Mouse (Mus musculus): ENCODE results near the gene Errfi1.

Errfi1 gene

DNA sequence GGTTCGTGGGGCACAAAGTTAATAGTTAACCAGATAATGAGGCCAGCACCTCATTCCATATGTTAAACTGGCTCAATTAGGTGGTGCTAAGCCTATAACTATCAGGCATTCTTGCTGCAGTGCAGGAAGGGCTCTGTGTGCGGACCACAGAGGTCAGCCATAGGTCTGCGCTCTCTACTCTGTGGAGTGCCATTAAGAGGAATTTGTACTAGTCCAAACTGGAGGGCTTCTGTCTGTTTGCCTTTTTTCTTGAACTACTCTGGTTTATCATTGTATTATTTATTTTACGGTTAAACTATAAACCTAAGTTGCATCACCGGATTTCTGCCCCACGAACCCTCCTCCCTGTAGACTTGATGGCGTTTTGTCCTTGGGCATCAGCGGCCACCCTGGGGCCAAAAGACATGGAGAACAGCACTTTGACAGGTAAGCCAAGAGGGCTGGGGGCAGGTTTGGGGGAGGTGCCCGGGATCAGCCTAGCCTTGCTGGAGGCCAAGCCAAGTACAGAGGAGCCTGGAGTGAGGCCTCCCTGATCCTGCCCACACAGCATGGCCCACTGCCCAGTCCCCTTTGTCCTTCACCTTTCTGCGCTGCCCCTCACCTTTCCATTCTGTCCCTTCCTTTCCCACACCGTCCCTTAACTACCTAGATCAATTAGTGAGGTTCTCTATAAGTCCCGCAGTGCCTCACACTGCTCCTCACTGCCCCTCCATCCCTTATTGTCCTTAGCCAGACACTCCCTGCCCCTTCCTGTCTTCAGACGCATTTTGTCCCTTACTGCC is at the start of gene Errfi1:
TSS of gene Errfi1 (plus strand) at position 240 of the 782 bp plus-strand sequence.
- in situ Hi-C loops (cut with MboI, MseI) = no loop called here

DNA sequence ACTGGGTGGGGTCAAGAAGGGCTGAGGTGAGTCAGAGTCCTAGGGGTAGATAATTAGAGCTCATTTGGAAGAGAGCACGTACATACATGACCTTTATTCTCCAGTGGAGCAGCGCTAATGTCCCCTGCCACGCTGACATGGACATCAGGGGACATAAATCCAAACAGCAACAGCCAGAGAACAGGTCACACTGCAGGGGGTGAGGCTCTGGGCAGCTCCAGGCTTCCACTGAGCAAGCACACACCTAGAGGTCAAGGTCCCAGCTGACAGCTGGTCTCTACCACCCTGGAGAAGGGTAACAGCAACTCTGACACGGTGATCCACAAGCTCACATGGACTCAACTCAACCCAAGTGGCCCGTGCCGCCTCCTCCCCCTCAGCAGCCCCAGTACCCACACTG is 49.5 kb upstream of the Errfi1 start:
- in situ Hi-C loops (cut with MboI, MseI) = no loop called here

DNA sequence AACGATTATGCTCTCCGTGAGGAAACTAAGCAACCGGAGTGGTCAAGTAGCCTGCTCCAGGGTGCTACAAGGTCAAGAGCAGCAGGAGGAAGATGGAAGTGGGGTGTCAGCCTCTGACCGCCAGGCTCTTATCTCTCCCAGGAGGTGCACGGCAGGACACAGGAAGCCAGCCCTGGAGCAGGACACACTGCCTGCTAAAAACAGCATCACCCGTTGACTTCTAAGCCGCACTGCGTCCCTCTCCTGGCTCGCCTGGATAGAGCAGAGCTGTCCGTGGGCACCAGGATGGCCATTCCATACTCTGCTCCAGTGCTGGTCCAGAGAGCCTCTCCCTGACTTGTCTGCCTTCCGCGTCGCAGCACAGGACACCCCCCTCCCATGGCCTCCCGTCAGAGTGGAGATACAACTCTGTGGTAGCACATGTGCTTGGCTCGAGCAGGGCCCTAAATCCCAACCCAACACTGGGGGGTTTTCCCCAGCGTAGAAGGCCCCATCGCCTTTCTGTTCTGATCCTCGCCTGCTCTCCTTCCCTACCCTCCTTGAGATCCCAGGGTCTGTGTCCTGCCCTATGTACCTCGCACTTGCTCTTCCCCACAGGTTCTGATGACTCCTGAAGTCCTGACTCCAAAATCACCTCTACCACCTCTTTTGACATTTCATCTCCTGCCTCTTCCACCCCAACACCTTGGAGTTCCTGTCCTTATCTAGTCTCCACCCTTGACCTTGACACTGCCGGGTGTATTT is 45.8 kb upstream of the Errfi1 start:
- in situ Hi-C loops (cut with MboI, MseI) = no loop called here

DNA sequence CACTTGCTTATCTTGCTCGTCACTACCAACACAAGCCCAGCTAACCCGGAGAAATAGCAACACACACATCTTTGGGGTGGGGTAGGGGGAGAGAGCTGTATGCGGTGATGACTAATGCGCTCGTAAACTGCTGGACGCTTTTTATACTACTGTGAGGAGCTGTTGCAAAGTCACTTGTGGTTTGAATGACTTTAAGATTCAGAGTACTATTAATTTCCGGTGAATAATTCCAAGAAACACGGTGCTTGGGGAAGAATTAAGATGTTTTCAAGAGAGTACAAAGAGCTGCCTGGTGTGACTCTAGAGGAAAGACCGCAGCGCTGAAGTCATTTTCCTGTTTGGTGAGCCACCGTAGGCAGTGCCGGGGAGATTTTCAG is 45.3 kb upstream of the Errfi1 start:
- in situ Hi-C loops (cut with MboI, MseI) = no loop called here

DNA sequence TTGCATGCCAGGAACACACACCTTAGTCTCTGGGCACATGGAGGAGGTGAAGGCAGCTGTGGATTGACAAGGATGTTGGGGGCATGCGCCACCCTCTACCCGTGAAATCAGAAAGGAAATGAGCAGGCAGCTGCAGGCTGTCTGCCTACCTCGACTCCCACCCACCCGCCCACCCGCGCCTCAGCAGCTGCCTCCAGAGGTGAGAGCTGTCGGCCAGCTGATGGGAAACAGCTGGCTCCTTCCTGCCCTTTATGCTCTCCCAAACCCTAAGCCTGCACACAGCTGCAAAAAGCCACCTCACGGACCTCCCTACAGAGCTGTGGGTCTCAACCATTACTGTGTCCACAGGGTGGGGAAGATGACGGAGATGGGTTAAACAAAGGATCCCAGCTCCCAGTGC is 44.4 kb upstream of the Errfi1 start:
- in situ Hi-C loops (cut with MboI, MseI) = no loop called here

DNA sequence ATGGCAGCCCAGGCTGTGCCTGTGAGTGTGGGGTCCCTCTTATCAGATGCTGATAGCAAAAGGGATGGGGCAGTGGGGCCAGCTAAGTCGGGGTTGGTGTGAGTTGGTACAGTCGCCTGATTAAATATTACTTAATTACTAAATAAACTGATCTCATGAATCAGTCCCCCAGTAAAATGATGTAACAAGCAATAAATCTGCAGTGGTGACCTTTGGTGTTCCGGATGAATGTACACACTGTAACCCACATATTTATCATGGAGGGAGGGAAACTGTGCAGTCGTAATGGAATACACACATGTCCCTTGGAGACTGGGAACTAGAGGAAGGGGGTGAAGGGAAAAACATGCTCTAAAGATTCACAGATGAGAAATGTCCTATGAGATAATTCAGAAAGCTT is 38.6 kb upstream of the Errfi1 start:
- in situ Hi-C loops (cut with MboI, MseI) = no loop called here

DNA sequence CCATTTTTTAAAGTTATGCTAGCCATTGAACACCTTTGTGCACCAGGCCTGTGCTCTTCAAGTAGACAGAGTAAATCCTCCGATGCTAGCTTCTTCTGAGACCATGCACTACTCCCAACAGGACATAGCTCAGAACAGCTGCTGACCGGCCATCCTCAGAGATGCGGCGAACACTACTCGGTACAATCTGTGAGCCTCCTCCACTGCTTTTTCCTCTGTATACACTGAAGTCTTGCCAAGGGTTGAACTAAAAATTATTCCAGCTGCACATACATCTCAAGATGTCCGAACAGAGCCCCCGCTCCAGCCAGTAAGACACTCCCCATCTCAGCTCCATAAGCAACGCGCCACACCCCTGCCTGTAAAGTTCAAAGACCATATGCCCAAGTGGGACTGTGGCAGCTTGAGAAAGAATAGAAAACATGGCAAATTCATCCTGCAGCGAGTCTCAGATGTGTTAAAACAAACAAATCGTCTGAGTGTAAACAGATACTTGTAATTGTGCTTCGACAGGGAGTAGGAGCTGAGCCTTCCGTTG is 37.2 kb upstream of the Errfi1 start:
- in situ Hi-C loops (cut with MboI, MseI) = no loop called here

DNA sequence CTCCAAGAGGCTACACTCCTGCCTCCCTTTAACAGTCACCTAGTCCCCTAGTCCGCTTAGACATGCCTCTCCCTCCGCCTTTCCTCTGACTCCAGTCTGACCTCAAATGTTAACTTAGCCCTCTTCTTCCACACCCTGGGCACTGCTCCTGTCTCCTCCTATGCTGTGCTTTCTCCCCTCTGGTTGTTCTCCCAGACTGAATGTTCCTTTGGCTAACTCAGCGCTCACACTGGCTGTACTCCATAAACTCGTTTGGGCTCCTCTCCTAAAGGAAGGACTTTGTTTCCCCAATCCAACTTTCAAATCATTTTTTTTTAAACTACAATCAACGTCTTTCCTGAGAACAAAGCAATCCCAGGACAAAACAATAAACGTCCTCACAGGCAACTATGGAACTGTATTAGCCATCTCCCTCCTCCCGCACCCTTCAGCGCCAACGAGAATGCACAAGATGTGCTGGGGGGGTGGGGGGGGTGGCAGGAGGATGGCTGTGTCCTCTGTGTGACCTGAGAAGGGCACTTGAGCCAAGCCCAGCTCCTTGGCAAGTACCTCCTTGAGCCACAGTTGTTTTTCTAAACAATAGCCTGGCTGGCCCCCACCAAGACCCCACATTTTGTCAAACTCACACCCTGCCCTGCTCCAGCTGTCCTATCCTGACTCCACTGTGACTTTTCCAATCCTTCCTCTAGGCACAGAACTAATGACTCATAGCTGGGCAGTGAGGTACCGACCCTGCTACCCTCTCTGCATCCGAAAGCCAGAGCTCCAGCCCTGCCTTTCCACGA is 34.4 kb upstream of the Errfi1 start:
- in situ Hi-C loops (cut with MboI, MseI) = no loop called here

DNA sequence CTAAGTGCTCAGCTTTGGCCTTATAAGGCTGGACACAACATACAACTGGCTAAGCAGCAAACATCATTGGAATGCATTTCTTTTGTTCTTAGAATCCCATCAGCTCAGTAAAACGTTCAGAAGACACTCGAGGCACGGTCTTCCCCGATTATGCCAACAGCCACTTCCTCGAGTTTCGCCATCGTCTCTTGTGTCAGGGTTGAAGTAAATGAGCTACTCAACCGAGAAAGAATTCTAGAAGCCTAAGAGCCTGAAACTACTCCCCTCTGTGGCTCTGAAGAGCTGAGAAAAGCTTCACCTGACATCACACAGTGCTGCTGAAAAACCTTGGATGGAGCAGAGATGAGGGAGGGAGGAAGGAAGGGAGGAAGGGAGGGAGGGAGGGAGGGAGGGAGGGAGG is 32.3 kb upstream of the Errfi1 start:
- in situ Hi-C loops (cut with MboI, MseI) = no loop called here

DNA sequence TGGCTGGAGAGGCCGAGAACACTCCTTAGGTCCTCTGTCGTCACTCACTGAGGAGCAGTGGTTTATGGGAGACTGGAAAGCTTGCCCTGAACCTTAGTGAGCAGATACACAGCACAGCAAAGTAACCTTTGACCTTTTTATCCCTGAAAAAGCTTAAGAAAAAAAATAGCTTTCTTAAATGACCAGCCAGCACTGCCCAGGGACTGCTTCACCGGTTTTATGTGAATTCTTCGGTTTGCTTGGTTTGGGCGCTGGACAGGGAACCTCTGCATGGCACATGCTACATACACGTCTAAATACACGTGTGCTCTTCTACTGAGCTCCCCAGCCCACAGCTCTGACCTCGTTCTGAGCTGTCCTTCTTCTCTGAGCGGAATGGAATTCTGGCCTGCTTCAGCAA is 31.1 kb upstream of the Errfi1 start:
- in situ Hi-C loops (cut with MboI, MseI) = no loop called here

DNA sequence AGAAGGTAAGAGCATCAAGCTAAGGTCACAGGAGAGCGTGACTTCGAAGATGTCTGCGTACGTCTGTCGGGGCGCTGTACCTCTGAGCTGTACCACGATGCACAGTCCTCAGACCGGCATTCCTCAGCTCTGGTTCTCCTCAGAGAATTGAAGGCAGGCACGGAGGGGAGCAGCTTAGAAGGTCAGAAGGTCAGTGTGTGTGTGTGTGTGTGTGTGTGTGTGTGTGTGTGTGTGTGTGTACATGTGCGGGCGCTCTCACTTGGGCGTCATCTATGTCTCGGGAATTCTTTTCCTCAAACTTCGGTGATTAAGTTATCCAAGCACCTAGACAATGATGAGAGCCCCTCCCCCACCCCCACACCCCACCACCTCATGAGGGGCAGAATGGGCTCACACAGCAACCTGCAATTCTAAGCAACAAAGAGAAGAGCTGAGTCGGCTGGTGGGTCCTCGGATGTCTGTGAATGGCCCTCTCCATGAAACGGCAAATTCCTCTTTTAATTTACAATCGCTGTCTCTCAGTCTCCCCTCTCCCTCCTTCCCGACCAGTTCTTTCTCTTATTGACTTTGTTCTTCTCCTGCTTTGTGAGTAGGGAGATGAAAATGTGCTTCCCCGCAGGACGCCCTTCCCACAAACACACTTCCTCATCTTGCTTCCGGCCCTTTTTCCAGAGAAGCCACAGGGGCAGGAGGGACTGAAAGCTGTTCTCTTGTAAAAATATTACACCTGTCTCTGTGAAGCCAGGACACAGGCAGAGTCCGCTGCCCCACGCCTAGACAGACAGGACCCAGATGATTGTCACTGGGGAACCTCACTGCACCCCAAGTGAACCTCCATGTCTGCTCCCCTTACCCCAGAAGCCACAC is 29.9 kb upstream of the Errfi1 start:
- in situ Hi-C loops (cut with MboI, MseI) = no loop called here

DNA sequence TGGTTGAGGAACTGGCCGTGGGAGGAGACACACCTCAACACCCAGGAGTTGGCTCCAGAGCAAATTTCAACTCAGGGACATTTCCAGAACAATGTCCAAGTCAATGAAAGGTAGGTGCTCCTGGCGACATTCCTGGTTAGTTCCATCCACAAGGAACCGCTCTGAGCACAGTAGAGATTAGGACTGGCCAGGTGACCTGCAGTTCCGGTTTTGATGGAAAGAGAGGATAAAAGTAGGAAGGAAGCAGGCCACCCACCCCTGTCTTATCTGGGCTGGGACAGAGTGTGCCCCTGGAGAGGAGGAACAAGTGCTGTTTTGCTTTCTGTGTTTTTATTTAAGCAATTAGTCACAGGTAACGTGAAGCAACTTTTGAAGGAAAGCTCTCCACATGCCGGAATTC is 28.8 kb upstream of the Errfi1 start:
- in situ Hi-C loops (cut with MboI, MseI) = no loop called here

DNA sequence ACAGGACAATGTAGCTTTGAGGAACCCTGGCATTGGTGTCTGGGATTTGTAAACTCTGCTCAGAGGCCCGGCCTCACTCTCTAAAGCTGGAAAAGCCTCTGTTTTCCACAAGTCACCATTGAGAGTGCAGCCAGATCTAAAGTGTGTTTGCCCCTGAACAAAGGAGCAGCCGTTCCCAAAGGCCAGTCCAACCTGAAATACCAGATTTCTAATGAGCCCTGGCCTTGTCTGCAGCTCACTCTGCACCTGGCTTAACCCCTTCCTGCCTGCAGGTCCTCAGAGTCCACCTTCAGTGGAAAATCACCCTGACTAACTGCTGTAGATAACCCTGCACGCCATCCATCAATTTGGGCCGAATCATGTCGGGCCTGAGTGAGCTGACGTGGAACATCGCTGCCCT is 28.2 kb upstream of the Errfi1 start:
- in situ Hi-C loops (cut with MboI, MseI) = no loop called here

DNA sequence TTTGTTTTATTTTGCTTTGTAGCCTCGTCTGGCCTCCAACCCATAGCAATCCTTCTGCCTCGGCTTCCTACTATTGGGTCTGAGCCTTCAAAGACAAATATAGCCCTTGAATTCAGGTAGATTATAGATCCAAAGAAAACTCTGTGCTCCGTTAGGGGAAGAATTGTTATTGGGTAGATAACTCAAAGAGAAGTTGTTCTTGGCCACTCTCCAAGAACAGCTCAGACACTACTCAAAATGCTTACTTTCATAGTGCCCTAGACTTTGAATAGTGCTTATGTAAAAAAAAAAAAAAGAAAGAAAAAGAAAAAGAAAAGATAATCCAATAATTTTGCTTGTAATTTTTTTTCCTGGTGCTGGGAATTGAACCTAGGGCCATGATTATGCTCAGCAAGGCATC is 22.4 kb upstream of the Errfi1 start:
- in situ Hi-C loops (cut with MboI, MseI) = no loop called here

DNA sequence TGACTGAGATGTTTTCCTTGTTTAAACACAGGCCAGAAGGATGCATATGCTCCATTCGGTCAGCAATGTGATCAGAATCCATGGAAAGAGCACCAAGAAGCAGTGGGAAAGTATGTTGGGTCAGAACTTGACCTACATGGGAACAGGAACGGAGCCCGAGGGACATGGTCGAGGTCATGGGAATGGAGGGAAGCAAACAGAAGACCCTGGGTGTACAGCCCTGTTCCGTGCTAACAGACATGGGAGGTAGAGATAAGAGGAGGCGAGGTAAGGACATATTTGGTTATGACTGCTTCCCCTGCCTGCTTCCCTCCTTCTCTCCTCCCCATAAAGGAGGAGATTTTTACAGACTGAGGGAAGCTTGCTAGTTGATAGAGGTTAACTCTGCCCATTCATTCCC is 21.8 kb upstream of the Errfi1 start:
- in situ Hi-C loops (cut with MboI, MseI) = no loop called here

DNA sequence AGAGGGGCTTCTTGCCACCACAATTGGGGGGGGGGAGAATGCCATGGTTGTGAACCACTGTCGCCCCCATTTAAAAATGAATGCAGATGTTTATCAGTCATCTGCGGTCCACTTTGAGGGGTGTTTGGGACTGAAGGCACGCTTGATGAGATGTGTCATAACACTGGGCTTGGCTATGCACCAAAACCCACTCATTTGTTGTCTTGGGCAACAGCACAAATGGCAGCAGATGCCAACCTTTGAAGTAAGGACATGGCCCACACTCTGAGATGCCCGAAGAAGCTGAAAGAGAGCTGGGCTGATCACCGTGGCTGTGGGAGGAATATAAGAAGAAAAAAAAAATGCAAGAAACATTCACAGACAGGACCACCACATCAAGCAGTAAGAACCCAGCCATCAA is 18.6 kb upstream of the Errfi1 start:
- in situ Hi-C loops (cut with MboI, MseI) = no loop called here

DNA sequence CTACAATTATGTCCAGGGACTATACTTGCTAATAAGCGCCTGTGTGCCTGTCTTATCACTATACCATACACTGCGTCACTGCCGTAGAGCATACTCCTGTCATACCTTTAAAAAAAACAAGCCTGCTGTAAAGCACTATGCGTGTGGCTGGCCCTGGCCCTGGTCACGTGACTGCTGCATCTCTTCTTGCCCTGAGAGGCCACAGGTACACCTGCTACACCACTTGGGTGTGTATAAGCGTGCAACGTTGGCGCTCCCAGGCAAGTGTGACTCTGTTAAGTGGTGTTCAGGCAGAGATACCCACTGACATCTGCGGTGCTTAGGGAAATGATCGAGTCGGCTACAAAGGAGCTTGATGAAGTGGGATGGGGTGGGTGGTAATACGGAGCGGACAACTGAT is 17.5 kb upstream of the Errfi1 start:
- in situ Hi-C loops (cut with MboI, MseI) = no loop called here

DNA sequence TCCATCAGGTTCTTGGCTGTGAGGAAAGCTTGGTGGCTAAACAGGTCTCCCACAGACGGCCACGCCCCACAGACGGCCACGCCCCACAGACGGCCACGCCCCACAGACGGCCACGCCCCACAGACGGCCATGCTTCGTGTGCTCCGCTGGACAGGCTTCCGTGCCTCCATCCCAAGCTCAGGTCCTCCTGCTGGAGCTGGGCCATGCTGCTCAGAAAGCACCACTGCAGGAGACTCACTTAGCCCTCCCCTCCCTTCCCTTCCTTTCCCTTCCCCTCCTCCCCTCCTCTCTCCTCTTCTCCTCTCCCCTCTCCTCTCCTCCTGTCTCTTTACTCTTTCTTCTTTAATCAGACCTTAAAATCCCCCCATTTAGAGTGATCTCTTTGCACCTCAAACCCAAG is 16.8 kb upstream of the Errfi1 start:
- in situ Hi-C loops (cut with MboI, MseI) = no loop called here

DNA sequence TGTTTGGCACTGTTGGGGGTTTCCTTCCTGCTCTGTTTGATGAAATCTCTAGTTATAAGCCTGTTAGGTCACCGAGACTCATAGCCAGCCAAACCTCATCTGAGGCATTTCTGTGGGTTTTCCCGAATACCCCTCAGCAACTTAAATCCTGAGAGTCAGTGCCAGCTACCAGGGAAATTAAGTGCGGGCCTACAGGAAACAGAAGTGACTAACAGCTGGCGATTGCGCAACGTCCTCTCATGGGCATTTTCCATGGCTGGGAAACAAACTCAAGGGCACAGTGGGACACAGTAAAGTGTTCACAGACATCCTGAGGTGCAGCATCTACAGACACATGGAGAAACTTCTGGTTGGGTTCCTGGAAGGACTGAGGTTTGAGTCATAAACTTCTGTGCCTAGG is 16.3 kb upstream of the Errfi1 start:
- in situ Hi-C loops (cut with MboI, MseI) = no loop called here

DNA sequence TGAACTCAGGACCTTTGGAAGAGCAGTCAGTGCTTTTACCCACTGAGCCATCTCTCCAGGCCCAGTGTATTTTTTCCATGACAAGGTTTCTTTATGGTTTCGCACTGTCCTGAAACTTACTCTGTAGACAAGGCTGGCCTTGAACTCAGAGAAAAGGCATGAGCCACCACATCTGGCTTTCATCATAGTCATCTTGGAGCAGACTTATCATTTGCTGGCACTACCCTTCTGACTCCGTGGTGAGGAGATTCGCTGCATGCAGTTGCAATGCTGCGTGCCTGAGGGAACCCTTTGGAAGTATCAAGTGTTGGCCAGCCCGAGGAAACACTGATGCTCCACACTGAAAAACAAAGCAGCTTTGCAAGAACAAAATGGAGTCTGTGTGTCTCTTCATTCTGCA is 11.7 kb upstream of the Errfi1 start:
- in situ Hi-C loops (cut with MboI, MseI) = no loop called here

DNA sequence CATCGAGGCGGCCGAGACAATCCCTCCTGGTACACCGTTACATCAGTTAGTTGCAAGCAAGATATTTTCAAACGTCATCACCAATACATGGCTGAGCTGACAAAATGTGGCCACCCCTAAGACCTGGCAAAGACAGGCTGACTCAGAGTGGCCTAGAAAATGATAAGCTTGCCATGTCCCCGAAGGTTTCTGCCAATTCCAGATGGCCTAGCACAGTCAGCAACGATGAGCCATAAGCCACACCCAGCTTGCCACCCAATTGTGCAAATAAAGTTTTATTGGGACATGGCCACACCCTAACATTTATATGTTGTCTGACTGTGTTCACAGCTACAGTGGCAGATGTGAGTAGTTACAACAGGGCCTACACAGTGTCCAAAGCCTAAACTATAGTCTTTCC is 10.5 kb upstream of the Errfi1 start:
- in situ Hi-C loops (cut with MboI, MseI) = no loop called here
